Mouse (Mus musculus) urinary bladder, postnatal 36 days (tissue): ENCODE results near the gene Nkpd1.

ENCODE experiments used
- DNase-seq, 2 experiments: peaks; one replicate each; pipeline ENCODE4 v3.0.0; 2022; ENCODE audit warnings: low spot score in 2 of 2, mixed read lengths in 1 of 2

Gene Nkpd1

GRCm38 (mm10) chr7:19517652-19518365 is at the start of gene Nkpd1:
Nkpd1 (plus strand) TSS chr7:19517838.
- DNase-seq, result no peak

GRCm38 (mm10) chr7:19468279-19468678 is 49.4 kb upstream of the Nkpd1 start:
- DNase-seq, result no peak

GRCm38 (mm10) chr7:19469404-19469803 is 48.2 kb upstream of the Nkpd1 start:
- DNase-seq, result no peak

- no peak for DNase-seq
Measured at GRCm38 (mm10) chr7:19470308-19470707, 47.3 kb upstream of the Nkpd1 start.

- no peak for DNase-seq
Measured at GRCm38 (mm10) chr7:19472403-19472802, 45.2 kb upstream of the Nkpd1 start.

- peak; percentile 67 to 70 for DNase-seq
Measured at GRCm38 (mm10) chr7:19473875-19474443, 43.7 kb upstream of the Nkpd1 start.

GRCm38 (mm10) chr7:19477084-19477483 is 40.6 kb upstream of the Nkpd1 start:
- no peak for DNase-seq

GRCm38 (mm10) chr7:19477624-19478384 is 39.8 kb upstream of the Nkpd1 start:
- peak in 1 of 2 experiments; percentile 31 for DNase-seq

GRCm38 (mm10) chr7:19483281-19483680 is 34.4 kb upstream of the Nkpd1 start:
- DNase-seq, result no peak

- DNase-seq, result no peak
Measured at GRCm38 (mm10) chr7:19485488-19485887, 32.1 kb upstream of the Nkpd1 start.

GRCm38 (mm10) chr7:19486549-19486948 is 31.1 kb upstream of the Nkpd1 start:
- no peak for DNase-seq

- no peak for DNase-seq
Measured at GRCm38 (mm10) chr7:19489525-19489924, 28.1 kb upstream of the Nkpd1 start.

GRCm38 (mm10) chr7:19491731-19492130 is 25.9 kb upstream of the Nkpd1 start:
- peak in 1 of 2 experiments; percentile 22 for DNase-seq

GRCm38 (mm10) chr7:19494751-19495474 is 22.7 kb upstream of the Nkpd1 start:
- DNase-seq, result no peak

GRCm38 (mm10) chr7:19495521-19496213 is 22.0 kb upstream of the Nkpd1 start:
- DNase-seq, result peak in 1 of 2 experiments; percentile 37

- no peak for DNase-seq
Measured at GRCm38 (mm10) chr7:19496214-19496555, 21.5 kb upstream of the Nkpd1 start.

GRCm38 (mm10) chr7:19498326-19498725 is 19.3 kb upstream of the Nkpd1 start:
- no peak for DNase-seq

- DNase-seq, result no peak
Measured at GRCm38 (mm10) chr7:19500420-19501363, 16.9 kb upstream of the Nkpd1 start.

GRCm38 (mm10) chr7:19501658-19502057 is 16.0 kb upstream of the Nkpd1 start:
- DNase-seq, result no peak

GRCm38 (mm10) chr7:19503481-19504068 is 14.1 kb upstream of the Nkpd1 start:
- DNase-seq, result peak; percentile 45 to 57
